Mouse (Mus musculus) testis, postnatal 10 days (tissue): ENCODE results near the gene Mxi1.
"Not testable (repeated sequence)": the region's sequence is repeated elsewhere in the genome, so short reads cannot be mapped to it uniquely, and the experiment has no call there.

Experiments
- DNase-seq: peaks from one replicate; pipeline ENCODE4 v3.0.0; 2021; ENCODE audit warnings: low spot score

Gene Mxi1

DNA sequence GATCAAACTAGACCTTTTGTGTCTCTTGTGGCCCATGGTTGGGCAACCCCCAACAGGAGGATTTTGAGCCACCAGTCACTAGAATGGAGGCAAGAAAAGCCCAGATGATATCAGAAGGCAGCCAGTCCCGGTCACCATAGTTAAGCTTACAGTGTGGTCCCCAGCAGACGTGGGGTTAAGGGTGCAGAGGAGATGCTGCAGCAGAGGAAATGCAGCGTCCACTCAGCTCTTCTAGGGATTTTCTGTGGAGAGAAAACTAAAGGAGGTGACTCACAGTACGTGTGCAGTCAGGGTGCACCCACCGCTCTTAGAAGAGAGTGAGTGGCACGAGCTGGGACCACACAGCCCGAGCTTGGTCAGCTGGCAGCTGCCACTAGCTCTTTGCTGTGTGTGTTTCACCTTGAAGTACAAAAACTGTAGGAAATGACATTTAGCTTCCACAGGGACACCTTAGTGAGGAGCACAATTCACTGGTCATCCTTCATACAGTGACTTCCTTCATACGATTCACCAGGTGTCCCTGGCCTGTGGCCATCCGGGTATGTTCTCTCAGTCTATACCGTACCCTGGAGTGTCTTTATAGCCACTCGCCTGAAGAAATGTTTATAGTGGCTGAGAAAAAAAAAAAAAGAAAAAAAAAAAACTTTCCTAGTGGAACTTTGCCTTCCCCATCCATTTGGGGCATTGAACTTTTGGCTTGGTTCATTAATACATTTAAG, 55.9 kb downstream of the Mxi1 start:
- DNase-seq: no peak

DNA sequence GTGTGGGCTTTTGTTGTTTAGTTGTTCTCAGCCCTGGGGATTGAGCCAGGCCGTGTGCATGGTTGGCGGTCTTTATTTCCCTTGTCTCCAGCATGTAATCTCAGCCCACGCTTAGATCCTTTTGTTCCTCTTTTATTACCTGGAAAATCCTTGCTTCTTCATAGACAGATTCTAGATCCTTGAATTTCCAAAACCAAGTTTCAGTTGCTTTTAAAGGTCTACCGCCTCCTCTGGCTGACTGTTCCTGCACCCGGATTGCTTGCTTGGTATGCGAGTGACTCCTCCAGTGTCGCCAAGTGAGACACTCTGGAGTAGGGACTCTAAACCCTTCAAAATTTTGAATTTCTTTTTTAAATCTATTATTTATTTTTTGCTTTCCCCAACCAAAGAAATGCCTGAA, 56.6 kb downstream of the Mxi1 start:
- DNase-seq: no peak

DNA sequence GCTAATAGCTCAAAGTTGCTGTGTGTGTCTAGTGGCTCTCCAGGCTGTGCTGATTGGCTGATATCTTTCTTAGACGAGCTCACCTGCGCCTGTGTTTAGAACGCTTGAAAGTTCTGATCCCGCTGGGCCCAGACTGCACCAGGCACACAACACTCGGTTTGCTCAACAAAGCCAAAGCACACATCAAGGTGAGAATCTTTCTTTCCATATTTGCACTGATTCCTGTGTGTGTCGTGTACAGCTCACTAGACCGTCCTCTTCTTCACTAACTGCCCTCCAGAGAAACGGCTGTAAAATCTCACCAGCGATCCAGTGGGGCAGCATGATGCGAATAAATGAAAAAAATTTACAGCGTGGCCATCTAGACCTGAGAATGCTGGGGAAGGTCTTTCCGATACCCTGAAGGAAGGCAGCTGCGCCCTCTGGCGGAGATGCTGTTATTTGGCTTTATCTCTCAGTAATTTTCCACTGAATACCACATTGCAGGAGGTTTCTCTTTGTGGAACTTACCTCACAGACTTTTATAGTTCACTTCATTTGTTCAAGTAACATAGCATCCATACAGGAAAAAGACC, 59.2 kb downstream of the Mxi1 start:
- DNase-seq: peak; percentile 90

DNA sequence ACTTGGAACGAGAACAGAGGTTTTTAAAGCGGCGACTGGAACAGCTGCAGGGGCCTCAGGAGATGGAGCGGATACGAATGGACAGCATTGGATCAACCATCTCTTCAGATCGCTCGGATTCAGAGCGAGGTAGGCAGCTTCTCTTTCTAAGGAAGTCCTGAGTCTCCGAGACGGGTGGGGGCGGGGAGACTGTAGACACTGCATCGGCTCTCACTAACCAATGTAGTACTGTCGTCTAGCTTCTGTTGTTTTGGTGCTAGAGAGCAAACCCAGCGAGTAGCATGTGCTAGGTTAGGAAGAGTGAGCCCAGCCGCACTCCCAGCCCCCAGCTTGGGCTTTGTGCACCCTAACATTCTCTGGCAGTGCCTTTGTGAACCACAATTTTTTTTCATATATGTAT, 59.9 kb downstream of the Mxi1 start:
- no peak for DNase-seq

DNA sequence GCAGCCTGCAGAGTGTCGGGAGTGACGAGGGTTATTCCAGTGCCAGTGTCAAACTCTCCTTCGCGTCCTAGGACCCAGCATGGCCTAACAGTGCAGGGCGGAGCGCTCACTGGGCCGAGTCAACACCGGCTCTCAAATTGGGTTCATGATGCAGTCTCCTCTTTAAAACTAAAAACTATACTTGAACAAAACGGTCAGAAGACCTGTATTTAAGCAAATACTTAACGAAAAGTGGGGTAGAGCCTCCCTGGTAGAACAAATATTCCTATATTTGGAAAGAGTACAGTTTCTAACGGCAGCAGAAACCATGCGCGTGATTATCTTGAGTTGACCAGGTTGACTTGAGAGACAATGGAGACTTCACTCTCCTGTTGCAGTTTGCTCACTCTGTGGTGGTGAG, 61.3 kb downstream of the Mxi1 start, which contains the start of gene Gm10197:
Gm10197 (minus strand) TSS at position 101 of the 400 bp plus-strand sequence.
- no peak for DNase-seq

DNA sequence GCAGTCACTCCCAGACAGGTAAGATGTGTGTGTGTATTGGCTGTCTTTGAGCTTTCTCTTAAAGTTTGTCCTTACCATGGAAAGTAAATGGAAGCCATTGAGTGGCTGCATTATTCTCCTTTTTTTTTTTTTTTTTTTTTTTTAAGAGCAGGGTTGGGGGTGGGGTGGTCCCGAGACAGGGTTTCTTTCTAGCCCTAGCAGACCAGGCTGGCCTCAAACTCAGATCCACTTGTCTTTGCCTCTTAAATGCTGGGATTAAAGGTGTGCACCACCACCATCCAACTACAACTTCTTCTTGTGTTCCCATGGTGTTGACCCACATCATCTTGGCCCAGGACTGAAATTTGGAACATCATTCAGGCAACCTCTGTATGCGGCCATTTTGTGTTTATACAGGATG, 63.3 kb downstream of the Mxi1 start:
- no peak for DNase-seq

DNA sequence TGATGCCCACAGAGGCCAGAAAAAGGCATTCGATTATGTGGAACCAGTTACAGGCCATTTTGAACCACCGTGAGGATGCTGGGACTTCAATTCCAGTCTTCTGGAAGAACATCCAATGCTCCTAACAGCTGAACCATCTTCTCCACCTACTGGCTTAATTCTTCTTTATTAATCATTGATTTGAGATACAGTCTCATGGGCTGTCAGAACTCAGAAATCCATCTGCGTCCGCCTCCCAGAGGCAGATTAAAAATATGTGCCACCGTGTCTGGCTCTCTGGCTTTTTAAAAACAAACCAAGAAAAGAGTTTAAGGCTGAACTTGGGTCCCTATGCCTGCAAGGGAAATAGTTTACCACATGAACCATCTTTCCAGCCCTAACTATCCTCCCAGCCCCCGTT, 65.0 kb downstream of the Mxi1 start:
- DNase-seq: no peak

DNA sequence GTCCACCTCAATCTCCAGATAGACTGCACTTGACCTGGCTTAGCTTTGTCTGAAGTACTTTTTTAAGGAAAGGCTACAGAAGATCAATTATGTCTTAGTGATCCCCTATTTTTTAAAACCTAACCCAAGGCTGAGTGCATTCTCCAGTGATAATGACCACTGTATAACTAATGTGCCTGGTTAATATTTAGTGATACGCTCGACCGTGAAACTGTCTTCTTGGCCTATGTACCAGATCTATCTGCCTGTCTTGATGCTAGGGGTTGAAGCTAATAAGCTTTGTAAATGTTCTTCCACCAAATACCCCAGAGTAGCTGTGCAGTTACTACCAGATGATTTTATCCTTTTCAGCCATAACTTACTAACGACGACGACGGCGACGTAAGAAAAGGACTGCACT, 65.5 kb downstream of the Mxi1 start:
- no peak for DNase-seq

DNA sequence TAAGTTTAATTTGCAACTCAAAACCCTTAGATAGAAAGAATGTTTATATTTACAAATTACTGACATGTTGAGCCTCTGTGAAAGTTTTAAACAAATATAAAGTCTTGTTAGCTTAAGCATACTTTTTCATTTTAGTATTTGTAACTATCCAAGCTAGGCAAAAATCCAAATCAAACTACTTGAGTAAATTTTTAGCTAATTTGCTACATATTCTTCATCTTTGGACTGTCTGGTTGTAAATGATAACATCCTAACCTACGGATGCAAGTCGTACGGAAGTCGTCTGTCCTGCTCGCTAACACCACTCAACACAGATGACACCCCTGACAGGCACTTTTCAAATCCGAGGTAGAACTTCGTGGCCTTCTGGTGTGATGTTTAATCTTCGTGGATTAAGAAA, 67.3 kb downstream of the Mxi1 start:
- DNase-seq: no peak

DNA sequence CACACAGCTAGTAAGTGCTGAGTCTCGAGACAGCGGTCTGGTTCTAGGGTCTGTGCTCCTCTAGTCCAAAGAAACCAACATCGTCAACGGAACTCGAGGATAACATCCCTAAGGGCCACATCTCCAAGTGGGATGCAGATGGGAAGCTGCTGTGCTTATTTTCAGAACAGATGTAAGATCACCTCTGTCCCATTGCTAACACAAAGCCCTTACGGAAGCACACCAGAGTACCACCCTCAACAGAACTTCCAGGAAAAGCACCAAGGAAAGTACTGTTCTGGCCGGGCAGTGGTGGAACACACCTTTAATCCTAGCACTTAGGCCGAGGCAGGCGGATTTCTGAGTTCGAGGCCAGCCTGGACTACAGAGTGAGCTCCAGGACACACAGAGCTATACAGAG, 68.1 kb downstream of the Mxi1 start:
- DNase-seq: no peak

DNA sequence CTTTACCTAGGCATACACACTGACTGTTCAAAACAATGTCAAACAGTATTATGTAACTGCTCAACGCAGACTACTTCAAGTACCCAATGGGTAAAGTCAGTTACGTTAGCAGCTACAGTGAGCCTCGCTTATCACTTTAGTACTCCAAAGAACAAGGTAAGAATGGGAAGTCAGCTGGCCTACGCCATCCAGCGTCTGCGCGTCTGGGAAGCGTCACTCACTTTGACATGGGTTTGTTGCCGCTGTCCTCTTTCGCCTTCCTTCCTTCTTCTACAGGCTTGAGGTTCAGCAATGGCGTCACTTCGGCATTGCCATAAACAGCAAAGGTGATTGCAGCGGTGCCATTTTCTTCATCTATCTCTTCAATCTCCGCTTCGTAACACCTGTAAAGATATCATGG, 73.0 kb downstream of the Mxi1 start:
- no peak for DNase-seq

DNA sequence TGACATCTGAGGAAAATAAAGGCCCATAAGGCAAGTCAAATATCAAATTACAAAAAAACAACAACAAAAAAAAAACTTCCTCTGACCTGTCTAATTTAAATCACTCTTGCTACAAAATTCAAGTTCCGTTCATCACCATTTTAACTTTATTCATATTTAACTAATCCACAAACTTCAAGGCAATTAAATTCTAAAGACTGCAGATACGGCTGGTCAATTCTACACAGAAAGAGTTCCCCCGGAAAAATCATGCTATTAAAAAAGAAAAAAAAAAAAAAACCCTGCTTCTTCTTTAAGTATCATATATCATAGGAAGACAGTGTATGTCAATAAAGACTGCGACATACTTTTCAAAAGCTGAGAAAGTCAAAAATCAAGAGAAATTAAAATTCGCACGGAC, 79.1 kb downstream of the Mxi1 start:
- DNase-seq: no peak

DNA sequence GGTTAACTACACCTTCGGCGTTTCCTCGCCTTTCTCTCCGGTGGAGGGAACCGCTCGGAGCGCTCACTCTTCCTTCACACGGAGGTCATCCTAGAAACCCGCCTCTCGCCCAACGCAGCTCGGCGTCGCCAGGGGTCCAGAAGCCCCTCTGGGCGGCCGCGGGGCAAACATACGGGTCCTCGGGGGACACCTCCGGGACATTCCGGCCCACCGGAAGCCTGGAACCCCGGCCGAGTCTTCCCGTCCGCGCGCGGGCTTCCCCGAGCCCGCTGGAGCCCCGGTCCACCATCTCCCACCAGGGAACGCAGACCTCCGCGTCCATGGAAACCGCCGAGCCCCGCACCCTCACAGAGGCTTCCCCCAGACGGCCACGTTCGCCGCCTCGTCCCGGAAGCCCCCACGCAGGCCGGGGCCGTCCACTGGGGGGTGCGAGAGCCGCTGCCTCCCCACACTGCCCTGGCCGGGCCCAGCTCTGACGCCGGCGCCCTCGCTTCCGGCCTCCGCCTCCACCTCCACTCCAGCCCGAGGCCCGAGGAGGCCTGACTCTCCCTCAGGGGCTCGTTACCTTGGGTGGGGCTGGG, 79.6 kb downstream of the Mxi1 start:
- DNase-seq: peak; percentile 80

DNA sequence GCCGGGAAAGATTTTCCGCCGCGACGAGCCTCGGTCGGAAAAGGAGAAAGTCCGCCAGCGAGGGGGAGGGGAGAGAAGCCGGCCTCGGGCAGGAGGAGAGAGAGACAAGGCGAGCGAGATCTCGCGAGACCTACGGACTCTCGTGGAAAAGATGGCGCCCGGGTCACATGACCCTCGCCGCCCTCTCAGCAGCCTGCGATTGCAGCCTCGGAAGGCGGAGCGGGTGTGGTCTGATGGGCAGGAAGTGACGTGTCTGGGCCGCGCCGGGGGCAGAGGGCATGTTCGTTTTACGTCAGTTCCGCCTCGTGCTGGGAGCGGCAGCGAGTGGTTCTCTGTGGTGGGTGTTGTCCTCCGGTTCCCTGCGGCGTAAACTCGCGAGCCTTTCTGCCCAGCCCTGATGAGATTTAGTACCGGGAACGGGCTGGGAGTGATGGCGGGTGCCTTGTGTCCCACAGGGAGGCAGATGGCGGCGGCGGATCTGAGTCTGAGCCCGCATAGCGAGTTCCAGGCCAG, 80.2 kb downstream of the Mxi1 start, which contains the start of gene Smndc1:
Smndc1 (minus strand) TSS at position 84 of the 513 bp plus-strand sequence.
- peak; percentile 99 for DNase-seq

DNA sequence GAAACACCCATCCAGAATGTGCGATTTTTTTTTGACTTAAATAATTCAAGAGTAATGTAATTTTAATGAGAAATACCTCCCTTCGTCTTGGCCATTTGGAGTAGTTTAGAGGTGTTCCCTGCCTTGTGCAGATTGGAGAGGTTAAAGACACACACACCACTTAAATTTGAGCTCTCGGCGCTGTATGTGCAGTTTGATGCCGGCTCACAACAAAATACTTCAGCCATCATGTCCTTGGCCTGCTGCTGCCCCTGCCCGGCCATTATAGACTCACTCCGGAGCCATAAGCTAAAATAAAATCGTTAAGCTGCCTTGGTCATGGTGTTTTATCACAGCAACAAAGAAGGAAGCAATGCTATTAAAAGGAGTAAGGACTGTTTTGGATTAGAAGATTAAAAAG, 81.1 kb downstream of the Mxi1 start:
- DNase-seq: no peak

DNA sequence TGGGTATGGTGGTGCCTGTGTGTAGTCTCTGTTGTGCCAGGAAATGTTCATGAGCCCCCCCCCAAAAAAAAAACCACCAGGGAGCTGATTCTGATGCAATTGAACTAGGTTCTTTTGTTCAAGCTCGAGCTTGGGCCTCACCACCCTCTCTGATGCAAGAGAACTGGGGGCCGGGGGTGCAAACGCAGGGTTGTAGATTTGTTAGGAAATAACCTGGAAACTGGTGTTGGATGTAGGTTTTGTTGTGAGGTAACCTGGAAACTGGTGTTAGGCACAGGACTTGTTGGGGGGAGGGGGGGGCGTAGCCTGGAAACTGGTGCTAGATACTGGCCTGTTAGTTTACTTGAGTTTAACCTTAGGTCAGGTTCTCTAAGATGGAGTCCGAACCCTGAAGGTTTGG, 81.5 kb downstream of the Mxi1 start:
- DNase-seq: no peak

DNA sequence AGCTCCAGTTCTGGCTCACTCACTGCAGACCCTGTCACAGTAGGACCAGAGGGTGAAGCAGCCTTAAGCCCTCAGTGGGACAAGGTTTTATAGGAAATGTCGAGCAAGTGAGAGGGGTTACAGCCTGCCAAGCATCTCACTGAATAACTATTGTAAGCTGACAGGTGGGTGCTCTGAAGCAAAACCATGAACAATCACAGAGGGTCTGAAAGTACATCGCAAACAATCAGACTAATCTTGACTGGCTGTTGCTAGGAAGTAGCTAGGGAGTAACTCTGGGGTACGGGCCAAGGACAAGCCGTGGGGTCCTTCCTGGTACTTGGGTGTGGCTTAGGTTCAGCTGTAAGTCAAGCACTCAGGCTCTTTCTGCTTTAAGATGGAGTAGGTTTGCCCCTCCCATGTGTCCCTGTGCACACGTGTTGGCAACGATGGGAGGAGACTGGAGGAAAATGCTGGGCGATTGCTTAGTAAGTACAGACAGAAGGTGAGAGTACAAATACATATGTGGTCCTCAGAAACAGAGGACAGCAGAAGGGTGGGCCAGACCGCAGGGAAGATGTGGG, 82.5 kb downstream of the Mxi1 start:
- no peak for DNase-seq

DNA sequence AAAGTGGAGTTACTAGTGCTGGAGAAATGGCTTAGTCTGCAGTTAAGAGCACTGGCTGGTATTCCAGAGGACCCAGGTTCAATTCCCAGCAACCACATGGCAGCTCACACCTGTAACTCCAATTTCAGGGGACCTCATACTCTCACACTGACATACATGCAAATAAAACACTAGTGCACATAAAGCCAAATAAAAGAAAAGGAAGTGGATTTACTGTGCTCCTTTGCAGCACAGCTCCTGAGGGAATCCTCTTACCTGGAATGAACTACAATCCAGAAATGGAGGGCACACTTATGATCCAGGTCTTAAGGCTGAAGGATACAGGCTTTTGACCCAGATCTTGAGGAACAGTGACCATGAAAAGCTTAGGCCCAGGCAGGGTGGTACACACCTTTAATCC, 83.3 kb downstream of the Mxi1 start:
- DNase-seq: no peak

DNA sequence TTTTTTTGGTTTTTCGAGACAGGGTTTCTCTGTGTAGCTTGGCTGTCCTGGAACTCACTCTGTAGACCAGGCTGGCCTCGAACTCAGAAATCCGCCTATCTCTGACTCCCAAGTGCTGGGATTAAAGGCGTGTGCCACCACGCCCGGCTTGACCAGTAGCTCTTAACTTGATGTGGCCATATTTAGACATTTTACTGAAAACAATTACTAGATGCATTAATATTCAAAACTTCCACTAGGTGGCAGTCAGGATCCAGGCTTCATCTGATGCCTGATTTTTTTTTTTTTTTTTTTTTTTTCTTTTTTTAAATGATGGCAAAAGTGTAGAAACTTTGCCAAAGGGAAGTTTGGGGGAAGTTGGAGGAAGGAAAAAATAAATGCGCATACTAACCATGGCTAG, 84.2 kb downstream of the Mxi1 start:
- DNase-seq: peak; percentile 54

DNA sequence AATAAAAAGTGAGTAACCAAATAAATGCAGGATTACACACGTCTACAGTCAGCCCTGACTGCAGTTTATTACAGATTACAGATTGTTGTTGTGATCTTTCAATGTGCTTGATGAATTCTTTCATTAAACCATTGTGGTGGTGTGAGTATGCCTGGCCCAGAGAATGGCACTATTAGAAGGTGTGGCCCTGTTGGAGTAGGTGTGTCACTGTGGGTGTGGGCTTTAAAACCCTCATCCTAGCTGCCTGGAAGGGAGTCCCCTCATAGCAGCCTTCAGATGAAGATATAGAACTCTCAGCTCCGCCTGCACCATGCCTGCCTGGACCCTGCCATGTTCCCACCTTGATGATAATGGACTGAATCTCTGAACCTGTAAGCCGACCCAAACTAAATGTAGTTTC, 84.6 kb downstream of the Mxi1 start:
- not testable (repeated sequence) for DNase-seq

DNA sequence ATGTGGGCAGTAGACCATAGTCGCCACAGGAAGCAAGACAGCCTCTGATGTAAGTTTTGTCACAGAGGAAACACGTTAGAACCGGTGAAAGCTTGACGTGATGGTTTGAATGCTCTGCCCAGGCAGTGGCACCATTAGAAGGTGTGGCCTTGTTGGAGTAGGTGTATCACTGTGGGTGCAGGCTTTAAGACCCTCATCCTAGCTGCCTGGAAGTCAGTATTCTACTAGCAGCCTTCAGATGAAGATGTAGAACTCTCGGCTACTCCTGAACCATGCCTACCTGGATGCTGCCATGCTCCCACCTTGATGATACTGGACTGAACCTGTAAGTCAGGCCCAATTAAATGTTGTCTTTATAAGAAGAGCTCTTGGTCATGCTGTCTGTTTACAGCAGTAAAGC, 85.5 kb downstream of the Mxi1 start:
- DNase-seq: not testable (repeated sequence)

DNA sequence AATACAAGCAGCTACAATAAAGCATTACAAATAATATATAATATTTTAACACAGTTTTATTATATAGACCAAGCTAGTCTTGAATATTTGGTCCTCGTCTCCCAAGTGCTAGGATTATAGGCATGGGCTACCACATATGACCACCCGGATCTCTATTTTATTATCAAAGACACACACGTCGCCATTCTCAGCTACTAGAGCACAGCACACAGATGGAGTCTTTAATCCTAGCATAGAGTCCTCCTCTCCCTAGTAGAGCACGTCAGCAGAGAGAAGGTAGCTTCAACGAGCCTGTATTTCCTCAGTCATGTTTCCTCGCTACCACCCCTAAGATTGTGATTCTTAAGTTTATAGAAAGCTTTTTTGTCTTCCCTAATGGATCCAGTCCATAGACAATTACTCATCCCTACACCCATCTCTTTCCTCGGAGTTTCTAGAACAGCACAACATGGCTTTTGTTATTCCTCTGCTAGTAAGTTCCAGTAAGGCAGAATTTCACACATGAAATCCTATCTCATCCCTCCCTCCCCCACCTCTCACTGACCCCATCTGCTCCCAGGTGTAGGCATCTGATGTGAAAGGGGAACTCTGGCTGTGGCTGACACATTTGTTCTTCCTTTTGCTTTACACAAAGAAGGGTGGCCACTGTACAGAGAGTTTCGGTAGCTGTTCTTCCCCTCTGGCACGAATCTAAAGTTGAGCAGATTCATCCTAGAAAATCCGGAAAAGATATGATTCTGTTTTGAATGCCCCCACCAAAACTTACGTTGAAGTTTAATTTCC, 87.3 kb downstream of the Mxi1 start:
- DNase-seq: no peak
